Mouse (Mus musculus): Measurements from ENCODE around the gene Adamts17. TPM values are rescaled to one million over a fixed set of nuclear protein-coding genes. Genes with fewer than 3 reads are reported as not detected.

Adamts17 gene
- total RNA-seq, 1 experiment from 2014 or later, result 4.8 TPM

Other genes starting within 250 kb of the Adamts17 start
- gene Asb7, start 150.1 kb upstream of the Adamts17 start, total RNA-seq (2021), result 15.2 and 15.3 TPM in 2 replicates
- gene Lins1, start 149.8 kb upstream of the Adamts17 start, total RNA-seq (2021), result 7.8 and 9.5 TPM in 2 replicates
- gene Cers3, start 96.2 kb upstream of the Adamts17 start, total RNA-seq (2021), result 0.11 and 0.15 TPM in 2 replicates

Data from adrenal gland, postnatal 14 days (tissue).